Mouse (Mus musculus) cortical plate, adult 2 months (tissue): ENCODE measurements at regions not wholly inside any gene's neighbourhood (a gene's known extent, or its start where the extent isn't known, plus 50 kb on each side); places are given as distances from the start of the nearest gene placed in this dataset.

Source experiments
- CTCF ChIP-seq: fragments of 200-500 bp; IDR thresholded peaks from 2 replicates; pipeline ENCODE4 v1.5.1; 2011; ENCODE audit warnings: mild to moderate bottlenecking, control low read depth, low read length; ENCODE audit not compliant: insufficient read depth; ENCODE audit errors: extremely low read depth
- POLR2A ChIP-seq: fragments of 200-500 bp; IDR thresholded peaks from 2 replicates; pipeline ENCODE4 v1.6.1; 2011; ENCODE audit warnings: mild to moderate bottlenecking, low read length, control low read depth; ENCODE audit not compliant: insufficient read depth; ENCODE audit errors: extremely low read depth

DNA sequence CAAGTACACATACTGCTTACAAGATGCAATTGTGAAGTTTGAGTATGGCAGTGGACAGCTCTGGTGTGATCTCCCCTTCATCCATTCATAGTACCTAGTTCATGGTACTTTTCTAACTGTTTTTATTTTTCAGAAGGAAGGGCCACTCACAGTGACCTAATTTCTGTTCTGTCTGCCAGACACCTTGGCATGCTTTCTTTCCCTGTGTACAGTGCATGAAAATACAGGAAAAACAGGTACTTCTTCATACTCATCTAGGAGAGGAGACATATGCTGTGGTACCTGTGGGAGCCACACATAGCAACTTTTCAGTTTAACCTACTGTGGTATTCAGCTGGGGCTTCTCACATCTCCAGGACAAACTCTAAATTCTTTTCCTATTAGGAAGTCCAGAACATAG is 545.2 kb downstream of the Rnf144a start:
- TF ChIP-seq CTCF = no peak
- no peak for TF ChIP-seq POLR2A
